Mouse (Mus musculus) lung, embryonic 15.5 days (tissue): ENCODE data around the gene Ptprm. TPM values are rescaled to one million over a fixed set of nuclear protein-coding genes. Genes with fewer than 3 reads are reported as not detected.
A peak's percentile ranks its signal among the peaks of the same experiment; 100 is the strongest.

Experiments
- ATAC-seq: fragments of 200-750 bp; cut with Nextera tagmentation; 2 replicates; pipeline ENCODE4 v1.8.0; 2017; ENCODE audit warnings: moderate number of reproducible peaks, borderline replicate concordance; ENCODE audit not compliant: low FRiP score, low TSS enrichment; ENCODE audit errors: extremely low read depth
- H3K27ac ChIP-seq: fragments of 300-500 bp; sonication (generic); 2 replicates; pipeline ENCODE4 v1.5.1; 2015; ENCODE audit warnings: moderate library complexity, mild to moderate bottlenecking, inconsistent platforms
- H3K27me3 ChIP-seq: fragments of 300-500 bp; sonication (generic); 2 replicates; pipeline ENCODE4 v1.6.1; 2015; ENCODE audit warnings: inconsistent platforms
- H3K36me3 ChIP-seq: fragments of 300-500 bp; sonication (generic); 2 replicates; pipeline ENCODE4 v1.6.1; 2015; ENCODE audit warnings: inconsistent platforms
- H3K4me1 ChIP-seq: fragments of 300-500 bp; sonication (generic); 2 replicates; pipeline ENCODE4 v1.6.1; 2015; ENCODE audit warnings: inconsistent platforms
- H3K4me2 ChIP-seq: fragments of 300-500 bp; sonication (generic); 2 replicates; pipeline ENCODE4 v1.6.1; 2015; ENCODE audit warnings: inconsistent platforms, mild to moderate bottlenecking, moderate library complexity
- H3K4me3 ChIP-seq: fragments of 300-500 bp; sonication (generic); 2 replicates; pipeline ENCODE4 v1.5.1; 2015; ENCODE audit warnings: mild to moderate bottlenecking, inconsistent platforms
- H3K9ac ChIP-seq: fragments of 300-500 bp; sonication (generic); 2 replicates; pipeline ENCODE4 v1.6.1; 2015; ENCODE audit warnings: inconsistent platforms
- H3K9me3 ChIP-seq: fragments of 300-500 bp; sonication (generic); 2 replicates; pipeline ENCODE4 v1.6.1; 2016; ENCODE audit warnings: inconsistent platforms
- WGBS: fragments of 180-500 bp; shearing (Covaris S2); methylation state at CpG from one replicate; pipeline ENCODE4 v1.1.7; 2015; 5-methylcytosine and 5-hydroxymethylcytosine counted together
- polyA plus RNA-seq: library from polyadenylated mRNA; unstranded; fragments of >200 nt; fragmentation: Nextera tagmentation; extraction: Ambion mirVana; gene quantifications from 2 replicates; pipeline ENCODE4 v1.2.1, GENCODE M21; 2015

The Ptprm gene
- polyA plus RNA-seq = 39.7 and 43.2 TPM in 2 replicates

GRCm38 (mm10) chr17:67354451-67355011 lies at the start of gene Ptprm:
TSS of gene Ptprm (minus strand) at chr17:67354457.
- Histone ChIP-seq H3K4me1 (peaks cover 33% of the 10 kb centered on the region), H3K36me3 (no peaks in the 10 kb centered on the region), H3K27me3 (peaks cover 4% of the 10 kb centered on the region; the same call in 1 of the 2 replicates), H3K9ac (peak within 1 kb of the TSS; percentile 94), H3K9me3 (no peaks in the 10 kb centered on the region), H3K4me3 (peak within 1 kb of the TSS; percentile 91), H3K27ac (peak within 1 kb of the TSS; percentile 91), H3K4me2 (peak within 1 kb of the TSS; percentile 82)
- ATAC-seq = peak; percentile 89
- under 1% methylated on average over 70 of the region's 73 CpGs for WGBS

GRCm38 (mm10) chr17:67396205-67396604 lies 41.9 kb upstream of the Ptprm start:
- no peak overlapping the region for H3K4me2 ChIP-seq
- H3K27me3 ChIP-seq = no peaks in the 10 kb centered on the region
- no peak overlapping the region for H3K4me3 ChIP-seq
- no peak overlapping the region for H3K9ac ChIP-seq
- no peak for ATAC-seq
- H3K4me1 ChIP-seq = no peaks in the 10 kb centered on the region
- no peaks in the 10 kb centered on the region for H3K9me3 ChIP-seq
- H3K27ac ChIP-seq = no peak overlapping the region
- WGBS = 71% methylated on average over 2 of the region's 2 CpGs
- H3K36me3 ChIP-seq = no peaks in the 10 kb centered on the region

GRCm38 (mm10) chr17:67390851-67391250 lies 36.6 kb upstream of the Ptprm start:
- Histone ChIP-seq H3K9ac (no peak overlapping the region), H3K36me3 (no peaks in the 10 kb centered on the region), H3K4me1 (no peaks in the 10 kb centered on the region), H3K9me3 (no peaks in the 10 kb centered on the region), H3K27ac (no peak overlapping the region), H3K4me3 (no peak overlapping the region), H3K4me2 (no peak overlapping the region), H3K27me3 (no peaks in the 10 kb centered on the region)
- 17% methylated on average over 5 of the region's 5 CpGs for WGBS
- no peak for ATAC-seq

- peaks cover 7% of the 10 kb centered on the region; the same call in 1 of the 2 replicates for H3K4me1 ChIP-seq
- no peak for ATAC-seq
- WGBS = 84% methylated on average over 7 of the region's 7 CpGs
- no peaks in the 10 kb centered on the region for H3K36me3 ChIP-seq
- no peak overlapping the region for H3K27ac ChIP-seq
- H3K27me3 ChIP-seq = no peaks in the 10 kb centered on the region
- no peak overlapping the region for H3K4me2 ChIP-seq
- H3K9ac ChIP-seq = no peak overlapping the region
- no peaks in the 10 kb centered on the region for H3K9me3 ChIP-seq
- no peak overlapping the region for H3K4me3 ChIP-seq
These were observed 33.9 kb upstream of the Ptprm start for GRCm38 (mm10) chr17:67388171-67388570.

- no peak for ATAC-seq
- no peak overlapping the region for H3K27ac ChIP-seq
- no peaks in the 10 kb centered on the region for H3K9me3 ChIP-seq
- H3K36me3 ChIP-seq = no peaks in the 10 kb centered on the region
- H3K4me3 ChIP-seq = no peak overlapping the region
- no peaks in the 10 kb centered on the region for H3K27me3 ChIP-seq
- 54% methylated on average over 6 of the region's 6 CpGs for WGBS
- peaks cover 7% of the 10 kb centered on the region; the same call in 1 of the 2 replicates for H3K4me1 ChIP-seq
- H3K9ac ChIP-seq = no peak overlapping the region
- no peak overlapping the region for H3K4me2 ChIP-seq
These were observed 31.0 kb upstream of the Ptprm start for GRCm38 (mm10) chr17:67385286-67385685.

GRCm38 (mm10) chr17:67383635-67384034 lies 29.4 kb upstream of the Ptprm start:
- Histone ChIP-seq H3K27me3 (no peaks in the 10 kb centered on the region), H3K9ac (no peak overlapping the region), H3K27ac (no peak overlapping the region), H3K4me3 (no peak overlapping the region), H3K36me3 (no peaks in the 10 kb centered on the region), H3K4me1 (peaks cover 7% of the 10 kb centered on the region; the same call in 1 of the 2 replicates), H3K9me3 (no peaks in the 10 kb centered on the region), H3K4me2 (no peak overlapping the region)
- no peak for ATAC-seq
- 76% methylated on average over 1 of the region's 1 CpGs for WGBS

- H3K4me3 ChIP-seq = no peak overlapping the region
- H3K9me3 ChIP-seq = no peaks in the 10 kb centered on the region
- H3K27ac ChIP-seq = no peak overlapping the region
- no peaks in the 10 kb centered on the region for H3K36me3 ChIP-seq
- no peaks in the 10 kb centered on the region for H3K27me3 ChIP-seq
- no peak overlapping the region for H3K9ac ChIP-seq
- peaks cover 7% of the 10 kb centered on the region; the same call in 1 of the 2 replicates for H3K4me1 ChIP-seq
- ATAC-seq = no peak
- 53% methylated on average over 5 of the region's 5 CpGs for WGBS
- H3K4me2 ChIP-seq = no peak overlapping the region; the same call in 1 of the 2 replicates
These were observed 27.4 kb upstream of the Ptprm start for GRCm38 (mm10) chr17:67381618-67382017.

GRCm38 (mm10) chr17:67367866-67368265 lies 13.6 kb upstream of the Ptprm start:
- Histone ChIP-seq H3K27ac (no peak overlapping the region), H3K27me3 (no peaks in the 10 kb centered on the region), H3K4me2 (no peak overlapping the region), H3K36me3 (no peaks in the 10 kb centered on the region), H3K4me1 (peaks cover 10% of the 10 kb centered on the region; the same call in 1 of the 2 replicates), H3K9ac (no peak overlapping the region), H3K9me3 (no peaks in the 10 kb centered on the region), H3K4me3 (no peak overlapping the region)
- no peak for ATAC-seq
- 91% methylated on average over 7 of the region's 7 CpGs for WGBS

- Histone ChIP-seq H3K4me1 (peaks cover 10% of the 10 kb centered on the region; the same call in 1 of the 2 replicates), H3K9me3 (no peaks in the 10 kb centered on the region), H3K36me3 (no peaks in the 10 kb centered on the region), H3K27me3 (no peaks in the 10 kb centered on the region), H3K9ac (no peak overlapping the region), H3K4me2 (no peak overlapping the region), H3K4me3 (no peak overlapping the region), H3K27ac (peak overlapping the region; percentile 58)
- 39% methylated on average over 1 of the region's 1 CpGs for WGBS
- peak; percentile 55; the same call in 1 of the 2 replicates for ATAC-seq
These were observed 10.2 kb upstream of the Ptprm start for GRCm38 (mm10) chr17:67364491-67364890.

GRCm38 (mm10) chr17:67363377-67364070 lies 9.3 kb upstream of the Ptprm start:
- Histone ChIP-seq H3K27ac (peak overlapping the region; percentile 78), H3K4me2 (peak overlapping the region; percentile 6; the same call in 1 of the 2 replicates), H3K9ac (no peak overlapping the region), H3K9me3 (no peaks in the 10 kb centered on the region), H3K27me3 (no peaks in the 10 kb centered on the region), H3K36me3 (no peaks in the 10 kb centered on the region), H3K4me3 (no peak overlapping the region), H3K4me1 (peaks cover 14% of the 10 kb centered on the region)
- no peak for ATAC-seq
- 54% methylated on average over 11 of the region's 11 CpGs for WGBS

- Histone ChIP-seq H3K4me2 (no peak overlapping the region), H3K27ac (no peak overlapping the region), H3K9me3 (no peaks in the 10 kb centered on the region), H3K27me3 (no peaks in the 10 kb centered on the region), H3K4me1 (peaks cover 17% of the 10 kb centered on the region), H3K36me3 (no peaks in the 10 kb centered on the region), H3K9ac (no peak overlapping the region), H3K4me3 (no peak overlapping the region)
- 87% methylated on average over 6 of the region's 6 CpGs for WGBS
- no peak for ATAC-seq
These were observed 7.9 kb upstream of the Ptprm start for GRCm38 (mm10) chr17:67362131-67362530.

GRCm38 (mm10) chr17:67360606-67361005 lies 6.3 kb upstream of the Ptprm start:
- WGBS = 15% methylated on average over 3 of the region's 3 CpGs
- H3K4me2 ChIP-seq = no peak overlapping the region
- H3K9me3 ChIP-seq = no peaks in the 10 kb centered on the region
- no peak overlapping the region for H3K4me3 ChIP-seq
- no peak overlapping the region for H3K27ac ChIP-seq
- H3K9ac ChIP-seq = no peak overlapping the region
- ATAC-seq = no peak
- peaks cover 4% of the 10 kb centered on the region; the same call in 1 of the 2 replicates for H3K27me3 ChIP-seq
- no peaks in the 10 kb centered on the region for H3K36me3 ChIP-seq
- peaks cover 17% of the 10 kb centered on the region for H3K4me1 ChIP-seq
